Mouse (Mus musculus): ENCODE data around the gene C2cd4c. TPM values are rescaled to one million over a fixed set of nuclear protein-coding genes. Genes with fewer than 3 reads are reported as not detected.
A peak's percentile ranks its signal among the peaks of the same experiment; 100 is the strongest.

The C2cd4c gene
- polyA plus RNA-seq, 1 experiment, result 0.05 TPM

DNA sequence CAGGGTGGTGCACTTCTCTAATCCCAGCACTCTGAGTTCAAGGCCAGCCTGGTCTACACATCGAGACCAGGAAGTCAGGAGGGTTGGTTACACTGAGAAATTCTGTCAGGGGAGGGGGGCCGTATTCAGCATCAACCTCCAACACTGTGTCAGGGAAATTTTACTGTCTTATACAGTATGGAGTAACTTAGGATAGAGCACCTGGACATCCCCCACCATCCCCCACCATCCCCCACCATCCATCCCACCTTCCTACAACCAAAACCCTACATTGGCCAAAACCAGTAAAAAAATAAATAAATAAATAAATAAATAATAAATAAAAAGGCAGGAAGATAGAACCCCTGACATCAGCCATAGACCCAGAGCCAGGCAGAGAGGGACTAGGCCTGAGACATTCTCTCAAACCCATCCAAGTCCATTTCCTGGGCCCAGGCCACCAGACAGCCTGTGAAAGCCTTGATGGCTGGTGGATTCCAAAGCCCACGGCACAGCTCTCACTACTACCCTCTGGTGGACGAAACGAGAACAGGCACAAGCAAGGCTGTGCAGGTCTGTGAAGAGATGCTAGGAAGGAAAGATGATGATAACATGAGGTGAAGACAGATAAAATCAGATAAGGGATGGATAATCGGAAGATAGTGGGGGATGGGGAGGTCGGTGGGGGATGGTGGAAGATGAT, 35.4 kb upstream of the C2cd4c start:
- TF ChIP-seq POLR2A (IDR thresholded peaks at IDR 0.05; ENCODE audit: control insufficient read depth, extremely low read depth, insufficient read depth, low read length, poor library complexity) (no peak), CTCF (IDR thresholded peaks at IDR 0.05; ENCODE audit: borderline replicate concordance, control insufficient read depth, extremely low read depth, insufficient read depth, low read length, poor library complexity) (peak; percentile 84)
- Histone ChIP-seq H3K4me1 (replicated peaks; ENCODE audit: control insufficient read depth, insufficient read depth, low read length) (no peaks in the 10 kb centered on the region), H3K27ac (ENCODE audit: control insufficient read depth, insufficient read depth, low read length) (no peak overlapping the region), H3K27me3 (ENCODE audit: control insufficient read depth, insufficient read depth, low read length) (no peaks in the 10 kb centered on the region), H3K4me3 (ENCODE audit: control insufficient read depth, insufficient read depth, low read length) (no peak overlapping the region), H3K36me3 (ENCODE audit: control insufficient read depth, insufficient read depth, low read length) (no peaks in the 10 kb centered on the region)
- peak; percentile 67 for DNase-seq
- 27% methylated on average over 7 of the region's 7 CpGs for WGBS

GRCm38 (mm10) chr10:79645711-79646110, 31.9 kb upstream of the C2cd4c start, which contains the start of gene Odf3l2:
Gene Odf3l2, minus strand, starts transcription at chr10:79645738.
- DNase-seq, result no peak
- no peak for TF ChIP-seq POLR2A (IDR thresholded peaks at IDR 0.05; ENCODE audit: control insufficient read depth, extremely low read depth, insufficient read depth, low read length, poor library complexity)

GRCm38 (mm10) chr10:79638486-79639204, 24.8 kb upstream of the C2cd4c start:
- WGBS, result 21% methylated on average over 23 of the region's 23 CpGs
- Histone ChIP-seq H3K4me1 (replicated peaks; ENCODE audit: control insufficient read depth, insufficient read depth, low read length) (no peaks in the 10 kb centered on the region), H3K27me3 (ENCODE audit: control insufficient read depth, insufficient read depth, low read length) (no peaks in the 10 kb centered on the region; the same call in 1 of the 2 replicates), H3K4me3 (ENCODE audit: control insufficient read depth, insufficient read depth, low read length) (no peak overlapping the region), H3K27ac (ENCODE audit: control insufficient read depth, insufficient read depth, low read length) (no peak overlapping the region), H3K36me3 (ENCODE audit: control insufficient read depth, insufficient read depth, low read length) (no peaks in the 10 kb centered on the region)
- TF ChIP-seq POLR2A (IDR thresholded peaks at IDR 0.05; ENCODE audit: control insufficient read depth, extremely low read depth, insufficient read depth, low read length, poor library complexity), result no peak
- no peak for TF ChIP-seq CTCF (IDR thresholded peaks at IDR 0.05; ENCODE audit: borderline replicate concordance, control insufficient read depth, extremely low read depth, insufficient read depth, low read length, poor library complexity)
- DNase-seq, result no peak

More at GRCm38 (mm10) chr10:79645711-79646110, 31.9 kb upstream of the C2cd4c start, which contains the start of gene Odf3l2:
- 91% methylated on average over 8 of the region's 8 CpGs for WGBS
- Histone ChIP-seq H3K27me3 (ENCODE audit: control insufficient read depth, insufficient read depth, low read length) (no peaks in the 10 kb centered on the region), H3K36me3 (ENCODE audit: control insufficient read depth, insufficient read depth, low read length) (no peaks in the 10 kb centered on the region), H3K4me1 (replicated peaks; ENCODE audit: control insufficient read depth, insufficient read depth, low read length) (no peaks in the 10 kb centered on the region), H3K4me3 (ENCODE audit: control insufficient read depth, insufficient read depth, low read length) (no peak within 1 kb of the TSS), H3K27ac (ENCODE audit: control insufficient read depth, insufficient read depth, low read length) (no peak within 1 kb of the TSS)

- Histone ChIP-seq H3K27me3 (ENCODE audit: control insufficient read depth, insufficient read depth, low read length) (no peaks in the 10 kb centered on the region; the same call in 1 of the 2 replicates), H3K27ac (ENCODE audit: control insufficient read depth, insufficient read depth, low read length) (no peak within 1 kb of the TSS), H3K4me1 (replicated peaks; ENCODE audit: control insufficient read depth, insufficient read depth, low read length) (no peaks in the 10 kb centered on the region), H3K4me3 (ENCODE audit: control insufficient read depth, insufficient read depth, low read length) (no peak within 1 kb of the TSS), H3K36me3 (ENCODE audit: control insufficient read depth, insufficient read depth, low read length) (no peaks in the 10 kb centered on the region)
- no peak for DNase-seq
- WGBS, result 3% methylated on average over 116 of the region's 116 CpGs
- no peak for TF ChIP-seq CTCF (IDR thresholded peaks at IDR 0.05; ENCODE audit: borderline replicate concordance, control insufficient read depth, extremely low read depth, insufficient read depth, low read length, poor library complexity)
- TF ChIP-seq POLR2A (IDR thresholded peaks at IDR 0.05; ENCODE audit: control insufficient read depth, extremely low read depth, insufficient read depth, low read length, poor library complexity), result no peak
These were observed 23.6 kb upstream of the C2cd4c start, which contains the start of gene Shc2 for GRCm38 (mm10) chr10:79637128-79638110. Gene Shc2, minus strand, starts transcription at chr10:79637918.

- no peak for TF ChIP-seq POLR2A (IDR thresholded peaks at IDR 0.05; ENCODE audit: control insufficient read depth, extremely low read depth, insufficient read depth, low read length, poor library complexity)
- no peak for TF ChIP-seq CTCF (IDR thresholded peaks at IDR 0.05; ENCODE audit: borderline replicate concordance, control insufficient read depth, extremely low read depth, insufficient read depth, low read length, poor library complexity)
- WGBS, result 90% methylated on average over 8 of the region's 8 CpGs
- Histone ChIP-seq H3K27me3 (ENCODE audit: control insufficient read depth, insufficient read depth, low read length) (no peaks in the 10 kb centered on the region; the same call in 1 of the 2 replicates), H3K27ac (ENCODE audit: control insufficient read depth, insufficient read depth, low read length) (no peak overlapping the region), H3K4me3 (ENCODE audit: control insufficient read depth, insufficient read depth, low read length) (no peak overlapping the region), H3K36me3 (ENCODE audit: control insufficient read depth, insufficient read depth, low read length) (no peaks in the 10 kb centered on the region), H3K4me1 (replicated peaks; ENCODE audit: control insufficient read depth, insufficient read depth, low read length) (no peaks in the 10 kb centered on the region)
- no peak for DNase-seq
These were observed 22.5 kb upstream of the C2cd4c start for GRCm38 (mm10) chr10:79636287-79636686.

All from thymus, adult 2 months (tissue).